Mouse (Mus musculus) brain, embryonic 14.5 days (tissue): ENCODE results near the gene Nr1i3.

ENCODE experiments used
- CTCF ChIP-seq: fragments of 200-500 bp; IDR thresholded peaks from 2 replicates; pipeline ENCODE4 v1.5.1; 2012; ENCODE audit warnings: inconsistent platforms, mild to moderate bottlenecking, moderate library complexity, borderline replicate concordance; ENCODE audit not compliant: insufficient read depth, insufficient read length; ENCODE audit errors: extremely low read depth
- POLR2A ChIP-seq: fragments of 200-500 bp; IDR thresholded peaks from 2 replicates; pipeline ENCODE4 v1.6.1; 2012; ENCODE audit warnings: mild to moderate bottlenecking, inconsistent platforms, borderline replicate concordance; ENCODE audit not compliant: poor library complexity, insufficient read depth, insufficient read length, severe bottlenecking; ENCODE audit errors: extremely low read depth

DNA sequence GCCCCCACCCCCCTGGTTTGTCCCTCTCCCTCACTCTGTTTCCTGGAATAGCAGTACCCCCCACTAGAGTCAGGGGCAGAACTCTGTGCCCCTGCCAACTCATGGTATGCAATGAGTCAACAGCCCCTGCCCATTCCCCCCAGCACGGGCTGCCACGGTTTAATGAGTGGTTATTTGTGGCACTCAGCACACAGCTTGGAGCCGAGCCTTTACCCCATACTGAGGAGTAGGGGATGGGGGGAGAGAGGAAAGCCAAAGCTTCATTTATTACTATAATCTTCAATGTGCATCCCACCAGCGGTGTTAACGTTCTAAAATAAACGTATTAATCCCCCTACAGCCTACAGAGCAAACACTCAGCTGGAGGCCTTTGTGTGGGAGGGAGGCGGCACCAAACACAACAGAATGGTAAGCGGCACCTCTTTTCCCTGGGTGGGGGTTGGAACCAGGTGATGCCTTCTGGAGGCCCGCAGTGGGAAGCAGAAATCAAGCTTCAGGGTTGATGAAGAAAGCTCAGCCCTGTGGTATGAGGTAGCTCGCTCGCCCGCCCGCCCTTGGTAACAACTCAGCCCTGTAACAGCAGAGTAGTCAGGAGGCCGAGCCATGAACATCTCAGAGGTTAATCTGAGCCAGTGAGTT, 24.2 kb upstream of the Nr1i3 start:
- TF ChIP-seq CTCF (no peak), POLR2A (no peak)
